Mouse (Mus musculus) midbrain, embryonic 15.5 days (tissue): ENCODE measurements at regions not wholly inside any gene's neighbourhood (a gene's known extent, or its start where the extent isn't known, plus 50 kb on each side); places are given as distances from the start of the nearest gene placed in this dataset.

Source experiments
- ATAC-seq: fragments of 200-750 bp; cut with Nextera tagmentation; replicated peaks from 2 replicates; pipeline ENCODE4 v1.8.0; 2017; ENCODE audit warnings: moderate TSS enrichment
- H3K27ac ChIP-seq: fragments of 300-500 bp; sonication (generic); 2 replicates; pipeline ENCODE4 v1.5.1; 2015; ENCODE audit warnings: mild to moderate bottlenecking, inconsistent platforms
- H3K27me3 ChIP-seq: fragments of 300-500 bp; sonication (generic); replicated peaks from 2 replicates; pipeline ENCODE4 v1.6.1; 2015; ENCODE audit warnings: inconsistent platforms
- H3K36me3 ChIP-seq: fragments of 300-500 bp; sonication (generic); replicated peaks from 2 replicates; pipeline ENCODE4 v1.6.1; 2015; ENCODE audit warnings: inconsistent platforms
- H3K4me1 ChIP-seq: fragments of 300-500 bp; sonication (generic); 2 replicates; pipeline ENCODE4 v1.6.1; 2015; ENCODE audit warnings: inconsistent platforms
- H3K4me2 ChIP-seq: fragments of 300-500 bp; sonication (generic); 2 replicates; pipeline ENCODE4 v1.6.1; 2015; ENCODE audit warnings: inconsistent platforms, mild to moderate bottlenecking, moderate library complexity
- H3K4me3 ChIP-seq: fragments of 300-500 bp; sonication (generic); 2 replicates; pipeline ENCODE4 v1.5.1; 2015; ENCODE audit warnings: mild to moderate bottlenecking, inconsistent platforms
- H3K9ac ChIP-seq: fragments of 300-500 bp; sonication (generic); 2 replicates; pipeline ENCODE4 v1.6.1; 2015; ENCODE audit warnings: mild to moderate bottlenecking, inconsistent platforms
- H3K9me3 ChIP-seq: fragments of 300-500 bp; sonication (generic); 2 replicates; pipeline ENCODE4 v1.6.1; 2016; ENCODE audit warnings: inconsistent platforms
- WGBS: fragments of 180-500 bp; shearing (Covaris S2); methylation state at CpG from one replicate; pipeline ENCODE4 v1.1.7; 2015; ENCODE audit warnings: mixed read lengths; 5-methylcytosine and 5-hydroxymethylcytosine counted together

DNA sequence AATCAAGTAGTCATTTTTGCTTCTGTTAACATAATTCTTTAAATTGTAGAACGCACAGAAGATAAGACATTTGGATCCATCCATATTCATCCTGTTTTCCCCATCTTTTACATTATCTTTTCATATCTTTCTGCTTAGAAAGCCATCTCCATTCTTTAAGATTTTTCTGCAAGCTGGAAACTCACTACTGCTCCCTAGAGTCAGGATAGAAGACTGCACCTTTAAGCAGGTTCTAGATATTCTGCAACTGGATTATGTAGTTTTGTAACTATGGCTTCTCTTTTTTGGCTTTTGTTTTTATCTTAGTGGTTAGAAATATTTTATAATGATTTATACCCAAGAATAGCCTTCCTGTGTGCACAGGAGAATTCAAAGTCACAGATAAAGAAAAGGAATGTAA, 1225.9 kb downstream of the Fam181b start:
- Histone ChIP-seq H3K4me1 (no peaks in the 10 kb centered on the region), H3K27me3 (no peaks in the 10 kb centered on the region), H3K27ac (no peak overlapping the region), H3K4me3 (no peak overlapping the region), H3K4me2 (no peak overlapping the region), H3K9me3 (no peaks in the 10 kb centered on the region), H3K9ac (no peak overlapping the region), H3K36me3 (no peaks in the 10 kb centered on the region)
- 85% methylated on average over 1 of the region's 1 CpGs for WGBS
- no peak for ATAC-seq

DNA sequence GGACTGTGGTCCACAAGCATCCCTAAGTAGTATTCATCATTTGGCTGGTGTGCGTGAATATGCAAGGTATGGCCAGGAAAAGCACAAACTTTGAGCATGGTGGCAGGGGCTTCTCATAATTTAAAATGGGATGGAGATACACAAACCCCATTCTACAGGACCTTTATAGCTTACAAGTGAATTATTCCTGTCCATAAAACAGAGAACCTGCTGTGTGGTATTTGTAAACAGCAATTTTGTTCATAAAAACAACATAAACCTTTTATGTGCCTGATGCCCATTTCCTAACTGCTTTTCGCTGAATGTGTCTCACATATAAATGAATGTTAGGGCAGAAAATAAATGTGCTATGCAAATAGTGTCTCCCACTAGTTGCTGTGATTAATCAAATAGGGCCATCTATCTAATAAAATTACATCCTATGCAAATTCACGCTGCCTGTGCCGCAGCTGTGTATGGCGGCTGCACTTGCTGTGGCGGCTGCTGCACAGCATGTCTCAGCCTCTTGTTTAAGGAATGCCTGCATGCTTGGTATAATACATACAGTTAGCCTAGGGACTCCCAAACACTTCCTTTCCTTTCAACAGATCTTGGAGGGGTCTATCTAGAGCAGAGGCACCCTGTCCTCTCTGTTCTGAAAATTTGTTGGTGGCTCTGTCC, 1235.4 kb downstream of the Fam181b start:
- no peaks in the 10 kb centered on the region for H3K27me3 ChIP-seq
- H3K9ac ChIP-seq: no peak overlapping the region
- H3K36me3 ChIP-seq: no peaks in the 10 kb centered on the region
- 89% methylated on average over 6 of the region's 6 CpGs for WGBS
- H3K27ac ChIP-seq: no peak overlapping the region
- no peak overlapping the region for H3K4me3 ChIP-seq
- H3K4me2 ChIP-seq: no peak overlapping the region
- no peaks in the 10 kb centered on the region for H3K4me1 ChIP-seq
- no peak for ATAC-seq
- H3K9me3 ChIP-seq: no peaks in the 10 kb centered on the region

DNA sequence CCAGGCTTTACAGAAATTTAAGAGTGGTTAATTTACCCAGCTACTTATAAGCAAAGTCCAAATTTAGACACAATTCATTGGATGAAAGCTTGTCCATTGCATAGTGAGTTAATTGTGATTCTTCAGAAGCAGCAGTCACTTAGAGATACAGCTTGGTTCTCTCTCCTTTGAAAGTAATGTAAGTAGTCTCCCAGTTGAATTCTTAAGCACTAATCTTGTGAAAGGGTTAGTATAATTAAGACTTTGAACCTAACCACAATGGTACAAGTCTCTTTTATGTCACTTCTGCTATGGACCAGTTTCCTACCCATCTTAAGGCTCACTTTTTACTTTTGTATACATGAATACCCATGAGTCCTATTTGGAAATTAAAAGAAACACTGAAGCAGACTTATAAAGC, 1252.9 kb downstream of the Fam181b start:
- Histone ChIP-seq H3K4me2 (no peak overlapping the region), H3K9me3 (no peaks in the 10 kb centered on the region), H3K36me3 (no peaks in the 10 kb centered on the region), H3K9ac (no peak overlapping the region), H3K27ac (no peak overlapping the region), H3K4me1 (no peaks in the 10 kb centered on the region), H3K4me3 (no peak overlapping the region), H3K27me3 (no peaks in the 10 kb centered on the region)
- ATAC-seq: no peak
